In the genomic region with DNA sequence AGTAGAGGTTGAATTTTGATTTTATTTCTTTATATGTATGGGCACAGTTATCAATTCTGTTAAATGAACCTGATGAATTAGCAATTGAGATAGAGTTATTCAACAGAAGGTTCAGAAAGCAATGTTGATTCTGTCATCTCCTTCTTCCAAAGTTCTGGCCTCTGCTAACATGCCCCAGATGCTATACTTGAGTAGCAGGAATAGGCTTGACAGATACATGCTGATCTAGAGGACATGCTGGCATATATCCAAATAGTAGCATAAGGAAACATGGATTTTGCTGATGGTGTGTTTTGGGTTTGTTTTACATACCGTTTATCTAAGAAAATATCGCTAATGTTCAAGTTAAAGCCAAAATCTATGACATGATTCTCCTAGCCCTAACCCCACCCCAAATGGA, we compare ENCODE assay signal across 20 mouse cellular contexts.
"Had no signal": no experiment of that assay in that cellular context is flagged by ENCODE, and none has a peak within 500 bp of the region (broad histone marks: within the 10 kb centered on the region; RNA-seq: fewer than 3 reads in every experiment).

No protein-coding gene starts in this region.

- H3K4me2 ChIP-seq: liver, embryonic 12.5 days; midbrain, embryonic 12.5 days; neural tube, embryonic 13.5 days; neural tube, embryonic 15.5 days had no signal

- H3K36me3 ChIP-seq: liver, embryonic 12.5 days; midbrain, embryonic 10.5 days; midbrain, embryonic 12.5 days; neural tube, embryonic 13.5 days; neural tube, embryonic 15.5 days had no signal

- H3K27me3 ChIP-seq: liver, embryonic 12.5 days; midbrain, embryonic 12.5 days; neural tube, embryonic 13.5 days; neural tube, embryonic 15.5 days had no signal

- DNase-seq: lung, adult 2 months; lung, postnatal 14 days; lung, postnatal 36 days; midbrain, embryonic 14.5 days; retina, postnatal 1 day; right cerebral cortex, adult 18-20 months; right cerebral cortex, postnatal 25 days; right cerebral cortex, postnatal 4 days; spleen, adult 18-20 months; thymus, adult 18-20 months; thymus, postnatal 14 days; thymus, postnatal 36 days had no signal

- H3K27ac ChIP-seq: liver, embryonic 12.5 days; liver, embryonic 14.5 days; midbrain, embryonic 10.5 days; midbrain, embryonic 12.5 days; neural tube, embryonic 13.5 days; neural tube, embryonic 15.5 days had no signal

- H3K9me3 ChIP-seq: liver, embryonic 12.5 days; midbrain, embryonic 10.5 days; midbrain, embryonic 12.5 days; neural tube, embryonic 13.5 days; neural tube, embryonic 15.5 days had no signal

- H3K9ac ChIP-seq: liver, embryonic 12.5 days; liver, embryonic 14.5 days; midbrain, embryonic 12.5 days; neural tube, embryonic 13.5 days; neural tube, embryonic 15.5 days had no signal

- H3K4me1 ChIP-seq: liver, embryonic 12.5 days; midbrain, embryonic 10.5 days; midbrain, embryonic 12.5 days; neural tube, embryonic 13.5 days; neural tube, embryonic 15.5 days had no signal

- ATAC-seq: liver, embryonic 12.5 days; midbrain, embryonic 16.5 days had no signal

- H3K4me3 ChIP-seq: liver, embryonic 12.5 days; midbrain, embryonic 10.5 days; midbrain, embryonic 12.5 days; myocyte; neural tube, embryonic 13.5 days; neural tube, embryonic 15.5 days had no signal
